Mouse (Mus musculus) forebrain, embryonic 15.5 days (tissue): Measurements from ENCODE around the gene Ankrd63. TPM values are rescaled to one million over a fixed set of nuclear protein-coding genes. Genes with fewer than 3 reads are reported as not detected.
"Not testable (repeated sequence)": the region's sequence is repeated elsewhere in the genome, so short reads cannot be mapped to it uniquely, and the experiment has no call there.

Experiments used
- ATAC-seq: fragments of 200-750 bp; cut with Nextera tagmentation; replicated peaks from 2 replicates; pipeline ENCODE4 v1.8.0; 2017; ENCODE audit warnings: mild to moderate bottlenecking, moderate TSS enrichment, moderate library complexity
- H3K27ac ChIP-seq: fragments of 300-500 bp; sonication (generic); replicated peaks from 2 replicates; pipeline ENCODE4 v1.5.1; 2015; ENCODE audit warnings: mild to moderate bottlenecking, inconsistent platforms
- H3K27me3 ChIP-seq: fragments of 300-500 bp; sonication (generic); 2 replicates; pipeline ENCODE4 v1.6.1; 2015; ENCODE audit warnings: inconsistent platforms
- H3K36me3 ChIP-seq: fragments of 300-500 bp; sonication (generic); 2 replicates; pipeline ENCODE4 v1.6.1; 2015; ENCODE audit warnings: mild to moderate bottlenecking, inconsistent platforms
- H3K4me1 ChIP-seq: fragments of 300-500 bp; sonication (generic); 2 replicates; pipeline ENCODE4 v1.6.1; 2015; ENCODE audit warnings: inconsistent platforms
- H3K4me2 ChIP-seq: fragments of 300-500 bp; sonication (generic); replicated peaks from 2 replicates; pipeline ENCODE4 v1.6.1; 2015; ENCODE audit warnings: mild to moderate bottlenecking, inconsistent platforms
- H3K4me3 ChIP-seq: fragments of 300-500 bp; sonication (generic); 2 replicates; pipeline ENCODE4 v1.5.1; 2015; ENCODE audit warnings: mild to moderate bottlenecking, inconsistent platforms
- H3K9ac ChIP-seq: fragments of 300-500 bp; sonication (generic); replicated peaks from 2 replicates; pipeline ENCODE4 v1.6.1; 2015; ENCODE audit warnings: mild to moderate bottlenecking, inconsistent platforms
- H3K9me3 ChIP-seq: fragments of 300-500 bp; sonication (generic); 2 replicates; pipeline ENCODE4 v1.6.1; 2016; ENCODE audit warnings: inconsistent platforms
- WGBS: fragments of 180-500 bp; shearing (Covaris S2); methylation state at CpG from one replicate; pipeline ENCODE4 v1.1.7; 2015; ENCODE audit warnings: mixed read lengths; 5-methylcytosine and 5-hydroxymethylcytosine counted together
- polyA plus RNA-seq: library from polyadenylated mRNA; unstranded; fragments of >200 nt; fragmentation: Nextera tagmentation; extraction: Ambion mirVana; gene quantifications from 2 replicates; pipeline ENCODE4 v1.2.1, GENCODE M21; 2015

Gene Ankrd63
- polyA plus RNA-seq, 1 experiment from 2014 or later: 0.48 TPM

DNA sequence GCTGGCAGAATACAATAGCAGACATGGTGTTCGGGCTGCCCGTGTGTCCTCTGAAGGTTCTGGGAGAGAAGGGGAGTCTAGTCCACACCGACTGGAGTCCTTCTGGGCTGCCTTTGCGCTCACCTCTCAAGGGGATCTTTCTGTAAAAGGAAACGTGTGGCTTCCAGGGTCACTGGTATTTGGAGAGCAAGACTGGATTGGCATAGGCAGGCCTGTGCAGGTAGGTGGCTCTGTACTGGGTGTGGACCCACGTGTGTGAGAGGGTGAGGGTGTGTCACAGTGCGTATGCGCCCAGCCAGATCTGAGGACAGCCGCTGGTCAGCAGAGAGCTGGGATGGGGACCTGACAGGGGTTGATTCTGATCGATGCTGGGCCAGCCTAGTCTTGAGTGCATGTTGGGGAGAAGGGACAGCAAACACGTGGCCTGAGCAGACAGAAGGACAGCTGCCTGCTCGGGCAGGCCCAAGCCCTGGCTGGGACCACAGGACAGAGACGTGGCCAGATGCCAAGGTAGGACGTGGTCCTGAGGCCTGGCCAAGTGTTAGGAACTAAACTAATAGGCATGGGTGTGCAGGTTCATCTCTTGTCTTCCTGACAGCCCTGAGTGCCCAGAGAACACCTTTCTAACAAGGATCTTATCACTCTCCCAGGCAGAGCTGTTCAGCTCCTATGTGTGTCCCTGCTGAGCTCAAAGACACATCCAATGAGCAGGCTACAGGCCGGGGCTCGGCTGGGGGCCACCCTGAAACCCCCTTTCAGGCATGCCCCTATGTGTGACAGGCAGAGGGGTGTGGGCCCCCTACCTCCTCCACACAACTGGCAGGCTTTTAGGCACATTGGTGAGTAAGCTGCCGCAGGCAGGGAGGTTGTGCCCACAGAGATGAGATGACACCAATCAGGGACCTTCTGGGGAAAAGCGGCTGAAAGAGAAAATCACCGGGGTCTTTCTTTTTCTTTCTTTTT, 39.7 kb downstream of the Ankrd63 start:
- peak; percentile 58 for ATAC-seq
- WGBS: 49% methylated on average over 19 of the region's 19 CpGs
- peak overlapping the region; percentile 70 for H3K4me2 ChIP-seq
- H3K27ac ChIP-seq: peak overlapping the region; percentile 66
- peaks cover 56% of the 10 kb centered on the region for H3K4me1 ChIP-seq
- H3K9me3 ChIP-seq: no peaks in the 10 kb centered on the region
- peak overlapping the region; percentile 60 for H3K9ac ChIP-seq
- H3K4me3 ChIP-seq: peak overlapping the region; percentile 54
- no peaks in the 10 kb centered on the region for H3K27me3 ChIP-seq
- H3K36me3 ChIP-seq: no peaks in the 10 kb centered on the region

DNA sequence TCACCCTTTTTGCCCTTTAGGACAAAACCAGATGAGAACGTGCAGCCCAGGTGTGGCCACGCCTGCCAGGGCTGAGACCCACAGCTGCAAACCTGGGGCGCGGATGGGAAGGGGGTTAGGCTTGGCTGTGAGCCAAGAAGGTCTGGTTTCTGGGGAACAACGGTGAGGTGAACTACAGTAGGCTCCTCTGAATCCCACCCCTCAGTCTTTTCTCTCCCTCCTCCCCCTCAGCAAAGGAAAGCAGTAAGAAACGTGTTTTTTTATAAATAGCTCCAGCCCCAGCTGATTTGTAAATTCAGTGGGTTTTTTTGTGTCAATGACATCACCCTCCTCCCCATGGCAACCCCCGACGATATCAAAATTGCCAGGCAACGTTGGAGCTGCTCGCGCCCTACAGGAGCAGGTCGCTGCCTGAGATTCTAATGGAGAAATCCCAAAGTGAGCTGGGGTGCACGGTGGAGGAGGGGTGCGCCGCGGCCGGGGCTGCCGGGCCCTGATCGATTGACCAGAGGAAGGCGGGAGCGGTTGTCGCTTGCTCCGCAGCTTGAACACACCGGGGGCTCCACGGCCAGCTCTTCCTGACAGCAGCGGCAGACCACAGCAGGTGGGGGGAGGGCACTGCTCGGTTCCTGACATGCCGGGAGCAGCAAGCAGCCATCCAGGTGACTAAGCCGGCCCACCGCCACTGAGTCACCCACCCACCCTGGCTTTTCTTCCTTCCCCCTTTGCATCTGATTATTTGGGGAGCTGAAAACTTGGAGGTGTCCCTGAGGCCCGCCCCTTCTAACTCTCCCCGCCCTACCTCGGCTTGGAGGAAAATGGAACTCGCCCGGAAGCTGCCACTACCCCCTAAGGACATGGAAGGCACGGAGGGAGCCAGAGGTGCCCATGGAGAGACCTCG, 40.6 kb downstream of the Ankrd63 start, which contains the start of gene Pak6:
Gene Pak6, plus strand, starts transcription at position 402 of the 902 bp plus-strand sequence.
- Histone ChIP-seq H3K36me3 (no peaks in the 10 kb centered on the region), H3K4me1 (peaks cover 56% of the 10 kb centered on the region), H3K4me3 (peak within 1 kb of the TSS; percentile 54), H3K4me2 (peak within 1 kb of the TSS; percentile 70), H3K27ac (peak within 1 kb of the TSS; percentile 66), H3K27me3 (no peaks in the 10 kb centered on the region), H3K9me3 (no peaks in the 10 kb centered on the region), H3K9ac (peak within 1 kb of the TSS; percentile 60)
- peak; percentile 62 for ATAC-seq
- 1% methylated on average over 37 of the region's 37 CpGs for WGBS

DNA sequence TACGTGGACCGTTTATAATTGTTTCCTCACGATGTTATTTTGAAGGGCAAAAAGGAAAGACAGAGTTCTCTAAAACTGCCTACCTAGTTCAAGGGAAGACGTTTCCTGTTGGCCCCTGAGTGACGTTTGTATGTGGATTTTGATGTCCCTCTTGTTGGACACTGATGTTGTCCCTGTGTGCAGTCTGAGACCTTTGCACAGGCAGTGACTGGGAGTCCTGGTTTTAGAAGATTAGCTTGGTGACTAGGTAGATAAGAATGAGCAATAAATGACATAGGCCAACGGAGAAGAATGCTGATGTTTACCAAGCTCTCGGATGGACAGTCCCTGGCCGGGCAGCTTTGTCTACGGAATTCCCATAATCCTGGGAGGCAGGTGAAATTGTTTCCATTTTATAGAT, 41.9 kb downstream of the Ankrd63 start:
- H3K4me1 ChIP-seq: peaks cover 55% of the 10 kb centered on the region
- 83% methylated on average over 9 of the region's 9 CpGs for WGBS
- no peak overlapping the region for H3K27ac ChIP-seq
- no peak overlapping the region for H3K9ac ChIP-seq
- H3K4me3 ChIP-seq: no peak overlapping the region
- no peak for ATAC-seq
- no peak overlapping the region for H3K4me2 ChIP-seq
- no peaks in the 10 kb centered on the region for H3K27me3 ChIP-seq
- H3K9me3 ChIP-seq: no peaks in the 10 kb centered on the region
- H3K36me3 ChIP-seq: no peaks in the 10 kb centered on the region

DNA sequence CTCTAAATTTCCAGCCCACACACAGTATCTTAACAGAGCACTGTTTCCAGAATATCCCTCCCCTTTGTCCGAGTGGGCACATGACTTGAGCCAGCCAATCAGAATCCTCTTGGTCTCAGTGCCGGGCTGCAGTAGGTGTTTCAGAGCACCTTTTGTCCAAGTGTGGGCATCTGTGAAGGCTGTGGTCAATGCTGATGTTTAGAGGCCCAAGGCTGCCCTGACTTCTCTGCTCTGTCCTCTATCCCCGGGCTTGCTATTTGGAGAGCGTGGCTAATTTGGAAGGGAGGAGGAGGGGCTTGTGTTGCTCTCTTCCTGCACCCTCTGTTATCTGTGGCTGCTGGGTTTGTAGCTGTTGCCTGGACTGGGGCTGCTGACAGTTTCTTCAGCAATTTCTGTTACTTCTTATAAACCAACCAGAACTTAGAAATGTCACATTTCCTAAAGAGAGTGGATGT, 43.7 kb downstream of the Ankrd63 start:
- peak; percentile 70 for ATAC-seq
- WGBS: 1% methylated on average over 4 of the region's 4 CpGs
- H3K36me3 ChIP-seq: no peaks in the 10 kb centered on the region
- no peaks in the 10 kb centered on the region for H3K9me3 ChIP-seq
- H3K4me3 ChIP-seq: peak overlapping the region; percentile 41
- H3K27ac ChIP-seq: peak overlapping the region; percentile 4; the same call in 1 of the 2 replicates
- peak overlapping the region; percentile 45 for H3K4me2 ChIP-seq
- peak overlapping the region; percentile 38 for H3K9ac ChIP-seq
- H3K27me3 ChIP-seq: no peaks in the 10 kb centered on the region
- H3K4me1 ChIP-seq: peaks cover 48% of the 10 kb centered on the region

- Histone ChIP-seq H3K4me1 (peaks cover 44% of the 10 kb centered on the region), H3K4me3 (peak overlapping the region; percentile 41), H3K9me3 (no peaks in the 10 kb centered on the region), H3K36me3 (no peaks in the 10 kb centered on the region), H3K9ac (peak overlapping the region; percentile 38), H3K27me3 (no peaks in the 10 kb centered on the region), H3K4me2 (peak overlapping the region; percentile 45), H3K27ac (peak overlapping the region; percentile 4; the same call in 1 of the 2 replicates)
- 91% methylated on average over 12 of the region's 12 CpGs for WGBS
- no peak for ATAC-seq
These were observed 44.3 kb downstream of the Ankrd63 start for GRCm38 (mm10) chr2:118659493-118659892.

GRCm38 (mm10) chr2:118659077-118659476, 44.7 kb downstream of the Ankrd63 start:
- Histone ChIP-seq H3K4me3 (no peak overlapping the region), H3K36me3 (no peaks in the 10 kb centered on the region), H3K4me1 (peaks cover 39% of the 10 kb centered on the region), H3K9ac (no peak overlapping the region), H3K27me3 (no peaks in the 10 kb centered on the region), H3K27ac (no peak overlapping the region), H3K9me3 (no peaks in the 10 kb centered on the region), H3K4me2 (no peak overlapping the region)
- ATAC-seq: no peak
- 65% methylated on average over 1 of the region's 1 CpGs for WGBS

GRCm38 (mm10) chr2:118658457-118658856, 45.3 kb downstream of the Ankrd63 start:
- Histone ChIP-seq H3K36me3 (no peaks in the 10 kb centered on the region), H3K4me2 (no peak overlapping the region), H3K4me3 (no peak overlapping the region), H3K9ac (no peak overlapping the region), H3K4me1 (peaks cover 33% of the 10 kb centered on the region), H3K27me3 (no peaks in the 10 kb centered on the region), H3K27ac (no peak overlapping the region), H3K9me3 (no peaks in the 10 kb centered on the region)
- ATAC-seq: no peak
- 51% methylated on average over 4 of the region's 4 CpGs for WGBS

DNA sequence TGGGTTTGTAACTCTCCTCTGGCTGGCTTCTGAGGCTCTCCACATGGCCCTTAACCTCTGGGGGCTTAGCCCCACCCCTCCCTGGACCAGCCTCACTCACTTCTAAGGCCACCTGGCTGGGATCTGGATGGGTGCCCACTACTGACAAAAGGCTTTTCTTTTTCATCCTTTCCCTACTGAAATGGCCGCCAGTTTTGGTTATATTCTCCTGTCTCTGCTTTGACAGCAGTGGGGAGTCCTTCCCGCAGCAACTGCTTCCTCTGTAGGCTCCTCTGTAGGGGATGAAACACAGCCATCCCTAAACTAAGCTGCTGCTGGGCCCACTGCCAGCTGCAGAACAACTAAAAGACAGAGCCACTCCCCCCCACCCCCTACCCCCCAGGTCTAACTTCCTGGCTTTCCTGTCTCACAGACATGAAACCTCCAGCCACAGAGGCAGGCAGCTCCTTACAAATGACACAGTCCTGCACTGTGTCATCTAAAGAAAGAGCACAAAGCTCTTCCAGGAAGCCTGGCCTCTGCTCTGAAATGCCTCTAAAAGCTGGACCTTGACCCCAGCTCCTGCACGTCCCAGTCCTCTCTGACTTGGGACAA, 47.0 kb downstream of the Ankrd63 start:
- Histone ChIP-seq H3K4me3 (no peak overlapping the region), H3K27ac (peak overlapping the region; percentile 52; the same call in 1 of the 2 replicates), H3K27me3 (no peaks in the 10 kb centered on the region), H3K4me1 (peaks cover 21% of the 10 kb centered on the region), H3K9me3 (no peaks in the 10 kb centered on the region), H3K36me3 (no peaks in the 10 kb centered on the region), H3K4me2 (no peak overlapping the region), H3K9ac (no peak overlapping the region)
- WGBS: 9% methylated on average over 3 of the region's 3 CpGs
- no peak for ATAC-seq

GRCm38 (mm10) chr2:118650697-118651096, 53.1 kb downstream of the Ankrd63 start:
- not testable (repeated sequence) for H3K4me1 ChIP-seq, H3K27ac ChIP-seq, H3K36me3 ChIP-seq, H3K27me3 ChIP-seq, ATAC-seq, H3K4me3 ChIP-seq, H3K9ac ChIP-seq, H3K9me3 ChIP-seq, H3K4me2 ChIP-seq
- WGBS: 39% methylated on average over 2 of the region's 2 CpGs
